ENCODE assay signal across 11 mouse cellular contexts in the genomic region with DNA sequence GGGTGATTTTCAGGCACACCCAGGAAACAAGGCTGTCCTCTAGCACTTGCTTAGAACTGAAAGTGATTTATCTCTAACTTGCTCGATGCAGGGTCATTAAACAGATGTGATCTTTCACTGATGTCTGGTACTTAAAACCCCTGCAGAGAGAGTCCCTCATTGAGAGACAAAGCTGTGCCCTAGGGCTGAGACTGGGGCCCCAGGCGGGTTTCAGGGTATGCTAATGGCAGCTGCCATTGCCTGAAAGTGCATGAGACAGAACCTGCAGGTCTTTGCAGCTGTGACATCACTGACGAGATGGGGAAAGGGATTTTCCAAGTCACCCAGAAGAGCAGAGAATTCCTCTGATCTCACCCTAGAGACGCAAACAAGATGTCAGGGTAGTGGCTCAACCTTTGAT.
DNase-seq lines count a peak whose midpoint lies in the region; ATAC-seq and TF ChIP-seq lines count a peak whose summit lies in the region.
"Had no signal": no experiment of that assay in that cellular context is flagged by ENCODE, and none has a peak within 500 bp of the region (broad histone marks: within the 10 kb centered on the region; RNA-seq: fewer than 3 reads in every experiment).

No protein-coding gene starts in this region.

- ATAC-seq in liver, embryonic 11.5 days (replicated peaks; ENCODE audit: low FRiP score) = no peak
- ATAC-seq in CD4-positive, CD25-positive, alpha-beta regulatory T cell, adult 4 months = peak; percentile 66
- ATAC-seq: intestine, embryonic 16.5 days had no signal

- DNase-seq in liver, adult 2 months (ENCODE audit: extremely low read depth, low read depth, low spot score) = peak; percentile 37
- no peak for DNase-seq in liver, embryonic 11.5 days (ENCODE audit: low spot score)
- peak; percentile 36 for DNase-seq in WW6 (ENCODE audit: low read depth, low spot score)
- DNase-seq in limb, embryonic 10.5 days (ENCODE audit: low spot score) = no peak
- no peak for DNase-seq in cerebellum, adult 8-10 months
- DNase-seq in thymus, postnatal 14 days = no peak
- DNase-seq: cerebellum, postnatal 14 days had no signal

- H3K9ac ChIP-seq in liver, adult 2 months (ENCODE audit: low read depth, low read length) = no peak overlapping the region
- no peak overlapping the region for H3K9ac ChIP-seq in liver, embryonic 11.5 days (ENCODE audit: low read depth, low read length)
- H3K9ac ChIP-seq: liver, embryonic 14.5 days had no signal

- no peaks in the 10 kb centered on the region for H3K9me3 ChIP-seq in liver, embryonic 11.5 days (ENCODE audit: control insufficient read depth, low read length)
- no peaks in the 10 kb centered on the region for H3K9me3 ChIP-seq in limb, embryonic 10.5 days (replicated peaks)

- no peak overlapping the region for H3K4me2 ChIP-seq in liver, embryonic 11.5 days

- peaks cover 6% of the 10 kb centered on the region for H3K4me1 ChIP-seq in liver, adult 2 months (ENCODE audit: control insufficient read depth, insufficient read depth, low read length)
- peaks cover 4% of the 10 kb centered on the region; the same call in 1 of the 2 replicates for H3K4me1 ChIP-seq in liver, embryonic 11.5 days (replicated peaks; ENCODE audit: control insufficient read depth, insufficient read depth, low read length)
- peaks cover 39% of the 10 kb centered on the region for H3K4me1 ChIP-seq in limb, embryonic 10.5 days

- H3K79me2 ChIP-seq in liver, adult 2 months (ENCODE audit: control insufficient read depth, insufficient read depth, low read length) = no peaks in the 10 kb centered on the region

- no peak overlapping the region for H3K27ac ChIP-seq in liver, adult 2 months (replicated peaks; ENCODE audit: insufficient read depth, low read depth, low read length)
- H3K27ac ChIP-seq in liver, embryonic 11.5 days (ENCODE audit: low read depth, low read length) = no peak overlapping the region
- peak overlapping the region; percentile 34; the same call in 1 of the 2 replicates for H3K27ac ChIP-seq in limb, embryonic 10.5 days
- H3K27ac ChIP-seq: layer of hippocampus, adult 2 months; liver, embryonic 14.5 days had no signal

- H3K27me3 ChIP-seq in liver, adult 2 months (ENCODE audit: control insufficient read depth, insufficient read depth, low read length) = no peaks in the 10 kb centered on the region
- H3K27me3 ChIP-seq in liver, embryonic 11.5 days (replicated peaks; ENCODE audit: control insufficient read depth, insufficient read depth, low read length) = no peaks in the 10 kb centered on the region
- no peaks in the 10 kb centered on the region for H3K27me3 ChIP-seq in limb, embryonic 10.5 days (ENCODE audit: low read depth, poor library complexity, severe bottlenecking)

- no peak overlapping the region for H3K4me3 ChIP-seq in liver, adult 2 months (ENCODE audit: insufficient read depth, low read depth, low read length)
- H3K4me3 ChIP-seq in liver, embryonic 11.5 days (ENCODE audit: low read depth, low read length) = no peak overlapping the region
- no peak overlapping the region for H3K4me3 ChIP-seq in limb, embryonic 10.5 days
- H3K4me3 ChIP-seq: layer of hippocampus, adult 2 months had no signal

- no peak for TF ChIP-seq CTCF in liver, adult 2 months (IDR thresholded peaks at IDR 0.05; ENCODE audit: low read depth, low read length)

- whole genome bisulfite sequencing in liver, adult 2 months = 63% methylated on average over 4 of the region's 4 CpGs
- 45% methylated on average over 4 of the region's 4 CpGs for WGBS in liver, embryonic 11.5 days
- WGBS in limb, embryonic 10.5 days = 10% methylated on average over 4 of the region's 4 CpGs

- H3K36me3 ChIP-seq in liver, adult 2 months (ENCODE audit: control insufficient read depth, insufficient read depth, low read length) = no peaks in the 10 kb centered on the region
- no peaks in the 10 kb centered on the region for H3K36me3 ChIP-seq in liver, embryonic 11.5 days (ENCODE audit: control insufficient read depth, insufficient read depth, low read length)
- H3K36me3 ChIP-seq in limb, embryonic 10.5 days = no peaks in the 10 kb centered on the region

- TF ChIP-seq POLR2A in liver, adult 2 months (IDR thresholded peaks at IDR 0.05; ENCODE audit: extremely low read depth, insufficient read depth, low read length) = no peak

Comparison
In these comparisons a context has a peak if more than half of its experiments do, and no peak if none do; other contexts are left out.
1. DNase-seq: peak in liver, adult 2 months (single experiment) and WW6 (single experiment); none in liver, embryonic 11.5 days (single experiment), limb, embryonic 10.5 days (single experiment), cerebellum, adult 8-10 months (single experiment) and thymus, postnatal 14 days (single experiment).